Mouse (Mus musculus) heart, adult 2 months (tissue): ENCODE measurements at regions not wholly inside any gene's neighbourhood (a gene's known extent, or its start where the extent isn't known, plus 50 kb on each side); places are given as distances from the start of the nearest gene placed in this dataset.

Source experiments
- CTCF ChIP-seq: fragments of 200-600 bp; IDR thresholded peaks from 2 replicates; pipeline ENCODE4 v1.8.1; 2022; ENCODE audit warnings: antibody characterized with exemption, mild to moderate bottlenecking, moderate library complexity
- EP300 ChIP-seq: fragments of 200-500 bp; IDR thresholded peaks from 2 replicates; pipeline ENCODE4 v1.6.1; 2011; ENCODE audit warnings: low read depth, low read length, control low read depth; ENCODE audit not compliant: insufficient read depth
- POLR2A ChIP-seq: fragments of 200-500 bp; IDR thresholded peaks from 2 replicates; pipeline ENCODE4 v1.6.1; 2011; ENCODE audit warnings: mild to moderate bottlenecking, low read depth, low read length, control low read depth; ENCODE audit not compliant: insufficient read depth

DNA sequence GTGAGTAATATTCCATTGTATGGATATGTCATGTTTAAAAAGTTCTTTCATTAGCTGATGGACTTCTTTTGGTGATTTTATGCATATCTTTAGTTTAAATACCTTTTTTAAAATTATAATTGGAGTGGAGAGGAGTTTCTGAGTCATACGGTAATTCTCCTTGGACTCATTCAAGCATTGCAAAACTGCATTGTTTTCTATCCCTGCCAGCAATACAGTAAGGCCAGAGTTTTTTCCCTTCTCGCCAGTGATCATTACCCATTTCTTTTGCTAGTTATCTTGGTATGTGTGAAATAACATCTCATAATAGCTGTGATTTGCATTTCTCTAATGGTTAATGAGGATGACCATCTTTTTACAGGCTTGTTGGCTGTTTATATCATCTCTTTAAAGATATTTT is 271.6 kb upstream of the Nr2f2 start:
- no peak for TF ChIP-seq CTCF
- TF ChIP-seq POLR2A, result no peak
- TF ChIP-seq EP300, result no peak
